ENCODE assay signal across 11 mouse cellular contexts in the genomic region with DNA sequence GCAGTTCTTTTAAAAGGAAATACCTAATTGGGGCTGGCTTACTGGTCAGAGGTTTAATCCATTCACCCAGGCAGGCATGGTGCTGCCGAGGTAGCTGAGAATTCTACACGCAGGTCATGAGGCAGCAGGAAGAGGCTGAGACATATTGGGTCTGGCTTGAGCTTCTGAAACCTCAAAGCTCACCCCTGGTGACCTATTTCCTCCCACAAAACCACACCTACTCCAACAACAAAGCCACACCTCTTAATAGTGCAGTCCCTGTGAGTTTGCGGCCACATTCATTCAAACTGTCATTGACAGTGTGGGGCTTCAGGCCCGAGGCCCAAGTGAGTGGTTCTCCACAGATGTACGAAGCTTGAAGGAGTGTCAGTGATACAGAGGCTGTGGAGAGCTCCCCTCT.
"Had no signal": no experiment of that assay in that cellular context is flagged by ENCODE, and none has a peak within 500 bp of the region (broad histone marks: within the 10 kb centered on the region; RNA-seq: fewer than 3 reads in every experiment).

No protein-coding gene starts in this region.

- DNase-seq: lung, adult 18-20 months; lung, embryonic 14.5 days; lung, postnatal 10 days; lung, postnatal 4 days; midbrain, embryonic 14.5 days; retina, postnatal 1 day; right cerebral cortex, adult 18-20 months; right cerebral cortex, postnatal 14 days; thymus, adult 2 months; thymus, postnatal 25 days; thymus, postnatal 4 days had no signal
